Mouse (Mus musculus) heart, adult 2 months (tissue): ENCODE data around the gene Zfp747. TPM values are rescaled to one million over a fixed set of nuclear protein-coding genes. Genes with fewer than 3 reads are reported as not detected.
"Not testable (repeated sequence)": the region's sequence is repeated elsewhere in the genome, so short reads cannot be mapped to it uniquely, and the experiment has no call there.

Source experiments
- DNase-seq, 2 experiments: peaks; one replicate each; pipeline ENCODE4 v3.0.0; 2021
- H3K27ac ChIP-seq: fragments of 200-600 bp; 2 replicates; pipeline ENCODE4 v1.8.1; 2022
- H3K27me3 ChIP-seq: fragments of 200-500 bp; 2 replicates; pipeline ENCODE4 v1.6.1; 2012; ENCODE audit warnings: mild to moderate bottlenecking, low read length, inconsistent platforms, mixed read lengths; ENCODE audit not compliant: control insufficient read depth, insufficient read depth
- H3K36me3 ChIP-seq: fragments of 200-500 bp; 2 replicates; pipeline ENCODE4 v1.6.1; 2012; ENCODE audit warnings: low read length, inconsistent platforms; ENCODE audit not compliant: control insufficient read depth, insufficient read depth
- H3K4me1 ChIP-seq: fragments of 200-500 bp; 2 replicates; pipeline ENCODE4 v1.6.1; 2011; ENCODE audit warnings: low read length; ENCODE audit not compliant: control insufficient read depth, insufficient read depth
- H3K4me3 ChIP-seq: fragments of 200-600 bp; 2 replicates; pipeline ENCODE4 v1.8.1; 2022
- H3K79me2 ChIP-seq: fragments of 200-500 bp; replicated peaks from 2 replicates; pipeline ENCODE4 v1.6.1; 2012; ENCODE audit warnings: mild to moderate bottlenecking, inconsistent platforms, low read length, moderate library complexity, mixed read lengths; ENCODE audit not compliant: control insufficient read depth, insufficient read depth
- H3K9ac ChIP-seq: fragments of 200-500 bp; 2 replicates; pipeline ENCODE4 v1.6.1; 2012; ENCODE audit warnings: low read depth, mild to moderate bottlenecking, control low read depth, inconsistent platforms, low read length, mixed read lengths
- CTCF ChIP-seq: fragments of 200-600 bp; IDR thresholded peaks from 2 replicates; pipeline ENCODE4 v1.8.1; 2022; ENCODE audit warnings: antibody characterized with exemption, mild to moderate bottlenecking, moderate library complexity
- EP300 ChIP-seq: fragments of 200-500 bp; IDR thresholded peaks from 2 replicates; pipeline ENCODE4 v1.6.1; 2011; ENCODE audit warnings: low read depth, low read length, control low read depth; ENCODE audit not compliant: insufficient read depth
- POLR2A ChIP-seq: fragments of 200-500 bp; IDR thresholded peaks from 2 replicates; pipeline ENCODE4 v1.6.1; 2011; ENCODE audit warnings: mild to moderate bottlenecking, low read depth, low read length, control low read depth; ENCODE audit not compliant: insufficient read depth
- WGBS: fragments of 180-500 bp; shearing (Covaris S2); methylation state at CpG from one replicate; pipeline ENCODE4 v1.1.7; 2018; 5-methylcytosine and 5-hydroxymethylcytosine counted together
- intact Hi-C: fragments of 180-260 bp; cut with DNase I; formaldehyde crosslinking; loops from one replicate; pipeline ENCODE4 v1.15.1; 2025
- polyA plus RNA-seq: library from polyadenylated mRNA; depleted of rRNA; stranded (reverse); fragments of >200 nt; gene quantifications from 2 replicates; pipeline ENCODE4 v1.2.3, GENCODE M21; 2012
- total RNA-seq, 2 experiments: library from RNA; stranded (reverse); gene quantifications; 2 replicates each; pipeline ENCODE4 v1.2.3; 2021

Zfp747 gene
- total and polyA plus RNA-seq, 3 experiments = 2.9 to 5.3 (median 4.3) TPM

DNA sequence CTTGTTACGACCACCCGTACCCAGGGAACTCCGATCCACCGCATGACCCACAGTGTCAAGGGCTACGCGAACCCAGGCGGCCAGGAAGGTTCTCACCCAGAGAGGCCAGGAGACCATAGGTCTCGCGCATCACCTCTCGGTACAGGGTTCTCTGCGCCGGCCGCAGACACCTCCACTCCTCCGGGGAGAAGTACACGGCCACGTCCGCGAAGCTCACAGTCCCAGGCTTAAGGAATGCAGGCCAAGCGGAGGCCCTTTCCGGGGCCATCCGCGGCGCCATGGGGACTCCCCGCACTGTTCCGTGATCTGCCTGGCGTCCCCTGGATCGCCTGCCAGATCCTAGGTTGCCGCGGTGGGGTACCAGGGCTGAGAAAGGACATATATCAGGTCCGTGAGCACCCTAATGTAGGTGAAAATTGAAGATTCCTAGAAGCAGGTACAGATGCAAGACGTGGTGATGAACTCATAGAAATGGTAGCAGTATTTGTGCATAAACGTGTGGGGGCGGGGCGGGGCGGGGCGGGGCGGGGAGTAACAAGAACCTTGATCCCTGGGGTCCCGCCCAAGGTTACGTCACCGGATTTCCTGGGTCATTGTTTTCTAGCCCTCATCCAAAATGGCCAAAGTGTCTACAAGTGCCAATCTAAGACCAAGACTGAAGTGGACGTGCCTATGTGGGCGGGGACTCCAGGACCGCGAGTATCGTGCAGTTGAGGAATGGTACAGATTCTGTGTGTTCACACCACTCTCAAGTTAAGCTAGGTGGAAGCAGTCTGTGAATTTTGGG, 17.5 kb upstream of the Zfp747 start, which contains the start of gene E430018J23Rik:
E430018J23Rik (minus strand) TSS at position 473 of the 787 bp plus-strand sequence.
- Histone ChIP-seq H3K36me3 (no peaks in the 10 kb centered on the region; the same call in 1 of the 2 replicates), H3K27me3 (no peaks in the 10 kb centered on the region), H3K27ac (peak within 1 kb of the TSS; percentile 96), H3K9ac (peak within 1 kb of the TSS; percentile 79), H3K79me2 (no peaks in the 10 kb centered on the region), H3K4me1 (peaks cover 7% of the 10 kb centered on the region), H3K4me3 (peak within 1 kb of the TSS; percentile 97)
- TF ChIP-seq POLR2A = peak; percentile 86
- TF ChIP-seq CTCF = no peak
- TF ChIP-seq EP300 = peak; percentile 76; the same call in 1 of the 2 replicates
- under 1% methylated on average over 45 of the region's 45 CpGs for WGBS
- DNase-seq = peak; percentile 95 to 97
- intact Hi-C loops = loop anchor here (2.0 to 5.0 kb wide), 3 partner anchors 13 to 79 kb away; partner anchors contain the start of genes Zfp747 and Zfp764

DNA sequence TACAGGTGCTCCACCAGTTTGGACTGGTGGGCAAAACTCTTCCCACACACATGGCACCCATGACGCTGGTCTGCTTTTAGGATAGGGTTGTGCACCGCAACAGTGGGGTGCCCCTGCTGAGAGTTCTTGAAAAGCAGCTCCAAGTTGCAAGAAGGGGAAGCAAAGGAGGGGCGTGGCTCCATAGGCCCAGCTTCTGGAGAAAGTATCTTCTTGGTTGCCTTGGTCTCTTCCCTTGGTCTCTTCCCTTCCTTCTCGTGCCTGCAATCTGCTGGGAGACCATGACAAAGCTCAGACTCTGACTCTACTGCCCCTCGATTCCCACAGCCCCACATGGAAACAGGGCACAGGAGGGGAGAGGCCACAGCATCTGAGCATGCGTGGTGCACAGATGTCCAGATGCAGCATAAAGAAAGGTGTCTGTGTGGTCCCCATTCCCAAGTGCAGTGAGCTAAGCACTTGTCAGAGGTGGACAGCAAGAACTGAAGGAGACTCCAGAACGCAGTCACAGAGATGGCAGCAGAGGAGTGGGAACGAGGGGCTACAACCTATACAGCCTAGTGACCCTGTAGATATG, 16.5 kb upstream of the Zfp747 start:
- DNase-seq = no peak
- Histone ChIP-seq H3K4me1 (peaks cover 7% of the 10 kb centered on the region), H3K4me3 (no peak overlapping the region), H3K27ac (no peak overlapping the region), H3K9ac (no peak overlapping the region), H3K27me3 (no peaks in the 10 kb centered on the region), H3K36me3 (no peaks in the 10 kb centered on the region; the same call in 1 of the 2 replicates), H3K79me2 (no peaks in the 10 kb centered on the region)
- 79% methylated on average over 8 of the region's 8 CpGs for WGBS
- TF ChIP-seq POLR2A (no peak), EP300 (no peak), CTCF (no peak)
- intact Hi-C loops = loop anchor here (2.0 to 5.0 kb wide), 3 partner anchors 14 to 80 kb away; partner anchors contain the start of genes Zfp747 and Zfp764

DNA sequence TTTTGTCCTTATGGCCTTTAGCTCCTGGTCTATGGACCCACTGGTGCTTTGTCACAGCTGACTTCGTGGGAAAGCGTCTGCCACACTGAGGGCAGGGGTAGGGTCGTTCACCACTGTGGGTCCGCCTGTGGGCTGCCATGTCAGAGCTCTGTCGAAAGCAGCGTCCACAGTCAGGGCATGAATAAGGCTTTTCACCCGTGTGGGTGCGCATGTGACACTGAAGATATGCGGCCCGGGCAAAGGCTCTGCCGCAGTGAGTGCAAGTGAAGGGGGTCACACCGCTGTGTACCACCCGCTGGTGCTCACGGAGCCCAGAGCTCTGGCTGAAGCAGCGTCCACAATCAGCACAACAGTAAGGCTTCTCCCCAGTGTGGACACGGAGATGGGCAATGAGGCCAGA, 15.7 kb upstream of the Zfp747 start:
- TF ChIP-seq POLR2A (no peak), EP300 (no peak), CTCF (no peak)
- Histone ChIP-seq H3K4me1 (peaks cover 9% of the 10 kb centered on the region), H3K79me2 (no peaks in the 10 kb centered on the region), H3K4me3 (no peak overlapping the region), H3K9ac (no peak overlapping the region), H3K27ac (no peak overlapping the region), H3K36me3 (no peaks in the 10 kb centered on the region; the same call in 1 of the 2 replicates), H3K27me3 (no peaks in the 10 kb centered on the region)
- WGBS = 97% methylated on average over 16 of the region's 16 CpGs
- DNase-seq = no peak
- intact Hi-C loops = loop anchor here (5.0 kb wide), 1 partner anchor 81 kb away; no protein-coding TSS in a partner anchor

DNA sequence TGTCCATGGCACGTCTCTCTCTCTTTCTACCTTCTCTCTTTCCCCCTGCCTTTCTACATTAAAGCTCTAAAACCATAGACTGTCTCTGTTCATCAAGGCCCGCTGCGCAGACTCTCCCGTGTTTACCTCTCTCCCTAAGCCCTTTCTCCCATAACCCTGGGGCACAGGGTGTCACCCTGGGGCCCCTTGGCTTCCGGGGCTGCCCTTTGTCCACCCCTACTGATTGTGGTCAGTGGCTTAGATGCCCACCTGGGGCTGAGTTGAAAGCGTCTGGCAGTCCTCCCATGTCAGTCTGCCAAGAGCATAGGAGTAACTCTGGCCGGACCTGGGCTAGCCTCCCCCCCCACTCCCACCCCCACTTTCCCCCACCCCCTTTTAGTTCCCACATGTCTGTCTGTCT, 14.5 kb upstream of the Zfp747 start:
- no peak overlapping the region for H3K4me3 ChIP-seq
- 80% methylated on average over 7 of the region's 7 CpGs for WGBS
- H3K27me3 ChIP-seq = no peaks in the 10 kb centered on the region
- H3K79me2 ChIP-seq = no peaks in the 10 kb centered on the region
- no peak overlapping the region for H3K27ac ChIP-seq
- H3K4me1 ChIP-seq = peaks cover 9% of the 10 kb centered on the region
- intact Hi-C loops = loop anchor here (5.0 kb wide), 1 partner anchor 82 kb away; no protein-coding TSS in a partner anchor
- no peak for DNase-seq
- no peak overlapping the region for H3K9ac ChIP-seq
- no peak for TF ChIP-seq CTCF
- no peak for TF ChIP-seq POLR2A
- TF ChIP-seq EP300 = no peak
- no peaks in the 10 kb centered on the region; the same call in 1 of the 2 replicates for H3K36me3 ChIP-seq

- H3K79me2 ChIP-seq, H3K36me3 ChIP-seq, H3K27me3 ChIP-seq, H3K9ac ChIP-seq, H3K27ac ChIP-seq, DNase-seq, H3K4me3 ChIP-seq, intact Hi-C loops, H3K4me1 ChIP-seq: not testable (repeated sequence)
These were observed 12.4 kb upstream of the Zfp747 start for GRCm38 (mm10) chr7:127388201-127388600.
